Mouse (Mus musculus) hindlimb bud, embryonic 11.5 days (tissue): Measurements from ENCODE around the gene Fastk.
"Not testable (repeated sequence)": the region's sequence is repeated elsewhere in the genome, so short reads cannot be mapped to it uniquely, and the experiment has no call there.

Experiments used
- DNase-seq: peaks from one replicate; pipeline ENCODE4 v3.0.0-alpha.2; 2012; ENCODE audit warnings: low read depth, low spot score; ENCODE audit errors: extremely low spot score

Fastk gene

DNA sequence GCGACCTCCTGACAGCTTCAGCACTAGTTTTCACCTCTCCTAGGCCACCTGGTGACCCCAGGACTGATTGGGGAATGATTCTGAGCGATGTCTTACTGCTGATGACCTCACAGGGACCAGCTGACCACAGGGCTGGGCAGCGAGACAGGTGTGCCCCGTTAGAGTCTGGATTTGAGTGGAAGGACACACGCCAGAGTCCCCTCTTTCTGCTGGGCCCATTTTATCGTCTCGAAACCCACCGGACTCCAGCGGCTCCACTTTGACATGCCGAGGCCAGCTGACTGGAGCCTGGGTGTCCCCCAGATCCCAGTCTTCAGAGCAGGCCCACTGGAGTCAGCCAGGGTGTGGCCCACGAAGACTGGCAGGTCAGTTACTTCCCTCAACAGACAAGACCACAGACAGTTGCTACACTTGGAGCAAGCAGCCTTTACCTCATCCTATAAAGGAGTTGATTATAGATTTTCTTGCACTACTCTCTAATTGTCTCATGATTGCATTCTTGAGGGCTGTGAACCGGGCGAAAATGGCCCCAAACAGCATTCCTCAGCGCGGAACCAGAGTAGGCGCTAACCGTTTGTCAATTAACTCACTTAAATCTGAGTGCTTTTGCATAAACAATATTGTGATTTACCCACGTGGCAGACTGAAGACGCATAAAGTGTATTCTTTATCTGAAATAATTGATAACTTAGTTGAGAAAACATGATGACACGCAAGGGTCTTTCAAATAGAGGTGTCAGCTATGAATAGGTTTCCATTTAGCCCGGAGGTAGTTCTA, 20.9 kb downstream of the Fastk start:
- no peak for DNase-seq

DNA sequence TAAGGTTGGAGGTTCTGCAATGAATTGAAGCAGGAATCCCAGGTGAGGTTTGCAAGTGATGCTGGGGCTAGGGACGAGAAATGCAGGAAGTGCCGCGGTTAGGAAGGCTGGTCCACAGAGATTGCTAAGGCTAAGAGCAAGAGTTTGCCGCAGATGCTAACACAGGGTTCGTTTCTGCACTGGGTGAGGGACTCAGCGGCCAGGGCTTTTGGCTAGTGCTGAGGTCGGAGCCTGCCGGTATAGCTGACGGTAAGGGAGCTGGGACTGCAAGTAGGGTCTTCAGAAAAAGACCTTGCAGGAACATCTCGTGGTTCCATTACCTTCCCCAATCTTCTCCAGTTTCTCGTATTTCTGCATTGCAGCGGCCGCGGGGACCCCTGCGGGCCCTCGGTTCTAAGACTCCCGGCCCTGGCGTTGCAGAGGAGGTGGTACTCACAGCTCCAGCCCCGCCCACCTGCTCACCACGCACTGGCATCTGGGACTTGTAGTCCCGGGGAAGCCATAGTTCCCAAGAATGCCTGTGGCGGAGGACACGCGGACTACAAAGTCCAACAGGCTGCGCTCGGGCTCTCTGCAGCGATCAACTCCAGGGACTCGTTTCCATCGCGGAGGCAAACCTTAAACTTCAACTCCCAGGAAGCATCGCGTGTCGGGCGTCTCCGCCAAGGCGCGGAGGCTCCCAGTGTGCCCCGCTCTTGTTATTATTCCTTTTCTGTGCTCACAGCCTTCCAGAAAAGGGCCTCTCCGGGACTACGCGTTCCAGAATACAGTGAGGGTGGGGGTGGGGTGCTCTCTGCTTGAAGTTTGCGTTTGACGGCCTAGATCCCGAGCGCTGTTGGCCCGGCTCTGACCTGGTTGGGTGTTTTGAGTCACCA, 21.7 kb downstream of the Fastk start, which contains the start of the genes Cdk5 and Slc4a2:
Cdk5 (minus strand) TSS at position 402 of the 875 bp plus-strand sequence.
Slc4a2 (plus strand) TSS at position 709 of the 875 bp plus-strand sequence.
- peak; percentile 97 for DNase-seq

DNA sequence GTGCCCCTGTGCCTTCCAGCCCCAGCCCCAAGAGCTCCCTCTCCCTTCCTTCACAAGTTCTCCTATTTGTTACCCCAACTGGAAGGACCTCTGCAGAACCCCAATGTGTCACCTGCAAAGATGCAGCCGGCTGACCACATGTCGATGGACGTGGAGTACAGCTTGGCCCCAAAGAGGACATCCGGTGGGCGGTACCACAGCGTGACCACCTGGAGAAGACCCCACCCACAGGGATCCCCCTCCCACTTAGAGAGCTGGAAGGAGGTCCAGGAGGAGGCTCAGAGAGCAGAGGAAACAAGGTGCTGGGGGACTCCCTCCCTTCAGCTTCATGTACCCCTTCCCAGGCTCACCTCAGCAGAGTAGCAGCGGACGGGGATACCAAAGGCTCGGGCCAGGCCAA, 24.7 kb downstream of the Fastk start:
- DNase-seq, result no peak

DNA sequence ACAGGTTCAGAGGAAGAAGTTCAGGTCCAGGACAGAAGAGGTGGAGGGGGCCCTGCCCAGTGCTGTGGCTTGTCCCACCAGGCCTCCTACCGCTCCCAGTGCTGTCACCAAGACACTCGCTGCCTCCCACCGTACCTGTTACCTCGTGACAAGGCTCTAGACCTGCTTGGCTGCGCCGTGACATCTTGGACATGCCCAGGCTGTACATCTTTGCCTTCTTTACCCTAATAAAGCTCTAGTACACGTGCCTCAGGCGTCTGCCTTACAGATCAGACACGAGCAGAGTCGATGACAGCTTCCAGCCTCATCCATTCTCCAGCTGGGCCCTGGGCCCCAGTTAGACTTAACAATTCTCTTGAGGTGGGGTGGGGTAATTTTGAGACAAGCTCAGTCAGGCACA, 27.5 kb downstream of the Fastk start:
- no peak for DNase-seq

DNA sequence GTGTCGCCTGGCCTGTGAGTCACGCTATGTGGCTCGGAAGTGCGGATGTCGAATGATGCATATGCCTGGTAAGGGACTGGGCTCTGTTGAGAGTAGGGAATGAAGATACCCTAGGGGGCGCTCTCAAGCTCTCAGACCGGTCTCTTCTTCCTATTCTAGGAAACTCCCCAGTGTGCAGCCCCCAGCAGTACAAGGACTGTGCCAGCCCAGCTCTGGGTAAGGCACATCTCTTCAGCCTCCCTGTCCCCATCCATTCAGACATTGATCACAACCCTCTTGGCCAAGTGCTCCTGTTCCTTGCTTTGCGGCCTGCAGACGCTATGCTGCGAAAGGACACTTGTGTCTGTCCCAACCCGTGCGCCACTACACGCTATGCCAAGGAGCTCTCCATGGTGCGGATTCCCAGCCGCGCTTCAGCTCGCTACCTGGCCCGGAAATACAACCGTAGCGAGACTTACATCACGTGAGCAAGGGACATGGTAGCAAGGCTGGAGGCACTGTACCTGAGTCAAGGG, 28.8 kb downstream of the Fastk start:
- no peak for DNase-seq

DNA sequence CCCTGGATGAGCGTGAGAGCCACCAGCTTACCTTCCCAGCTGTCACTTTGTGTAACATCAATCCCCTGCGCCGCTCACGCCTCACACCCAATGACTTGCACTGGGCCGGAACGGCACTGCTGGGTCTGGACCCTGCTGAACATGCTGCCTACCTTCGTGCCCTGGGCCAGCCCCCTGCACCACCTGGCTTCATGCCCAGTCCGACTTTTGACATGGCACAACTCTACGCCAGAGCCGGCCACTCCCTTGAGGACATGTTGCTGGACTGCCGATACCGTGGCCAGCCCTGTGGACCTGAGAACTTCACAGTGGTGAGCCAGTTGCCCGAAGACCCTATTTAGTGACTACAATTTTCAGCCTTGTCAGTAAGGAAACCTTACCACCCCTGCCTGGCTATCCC, 31.1 kb downstream of the Fastk start:
- no peak for DNase-seq

DNA sequence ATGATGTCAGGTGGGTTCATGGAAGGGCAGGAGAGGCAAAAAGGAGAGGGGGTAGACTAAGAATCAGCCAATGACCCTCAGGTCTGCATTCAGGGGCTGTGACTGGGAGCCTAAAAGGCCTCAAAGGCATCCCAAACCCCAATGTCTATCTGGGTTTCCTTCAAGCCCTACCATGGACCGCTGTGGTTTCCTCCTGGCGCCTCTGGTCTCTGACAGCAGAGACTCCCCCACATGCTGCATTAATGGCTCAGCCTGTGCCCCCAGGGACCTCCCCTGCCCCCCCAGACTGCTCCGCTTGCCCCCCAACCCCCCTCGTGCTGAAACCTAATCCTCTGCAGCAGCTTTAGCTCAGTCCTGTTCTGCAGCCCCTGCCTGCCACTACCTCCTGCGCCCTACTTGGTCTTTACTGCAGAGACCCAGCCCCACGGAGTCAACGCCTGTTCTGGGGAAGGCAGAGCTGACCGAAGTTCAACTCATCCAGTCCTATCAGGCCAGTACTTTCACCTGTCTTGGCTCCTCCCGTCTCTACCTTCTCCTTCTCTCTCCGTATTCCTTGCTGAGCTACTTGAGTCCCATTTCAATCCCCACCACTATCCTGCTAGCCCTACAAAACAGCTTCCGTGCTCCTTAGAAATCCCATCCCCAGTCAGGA, 31.9 kb downstream of the Fastk start, which contains the start of gene Asic3:
Asic3 (plus strand) TSS at position 351 of the 652 bp plus-strand sequence.
- no peak for DNase-seq

DNA sequence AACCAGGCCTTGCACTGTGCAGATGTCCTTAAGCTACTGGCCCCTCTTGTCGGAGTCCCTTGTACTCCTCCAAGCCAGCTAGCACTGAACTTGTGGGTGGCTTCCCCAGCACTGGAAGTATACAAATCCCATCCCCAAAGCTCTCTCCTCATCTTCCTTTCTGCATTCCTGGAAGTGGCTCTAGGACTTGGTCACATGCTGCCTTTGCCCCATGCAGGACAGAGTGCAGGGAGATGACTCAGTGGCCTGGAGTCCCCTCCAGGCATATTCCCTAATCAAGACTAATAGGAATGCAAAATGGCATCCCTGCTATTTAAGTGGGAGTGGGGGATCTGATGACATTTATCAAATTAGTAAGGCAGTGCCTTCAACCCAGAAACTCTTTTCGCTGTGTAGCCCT, 33.0 kb downstream of the Fastk start:
- no peak for DNase-seq

DNA sequence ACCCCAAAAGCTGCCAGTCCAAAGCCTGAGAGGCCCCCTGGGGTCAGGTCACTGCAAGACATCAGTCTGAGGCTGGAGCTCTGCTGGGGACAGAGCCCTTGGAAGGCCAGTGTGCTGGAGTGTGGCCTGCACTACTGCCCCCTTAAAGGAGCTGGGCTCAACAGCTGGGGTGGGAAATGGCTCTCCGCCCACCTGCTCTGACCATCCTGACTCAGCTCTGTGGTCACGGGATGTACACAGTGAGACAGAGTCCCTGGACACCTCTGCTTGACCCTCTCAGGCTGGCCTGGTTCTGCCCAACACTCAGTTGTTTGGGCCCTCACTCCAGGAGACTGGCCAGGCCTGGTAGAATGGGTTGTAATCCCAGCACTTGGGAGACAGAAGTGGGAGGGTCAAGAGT, 35.6 kb downstream of the Fastk start:
- DNase-seq, result no peak

DNA sequence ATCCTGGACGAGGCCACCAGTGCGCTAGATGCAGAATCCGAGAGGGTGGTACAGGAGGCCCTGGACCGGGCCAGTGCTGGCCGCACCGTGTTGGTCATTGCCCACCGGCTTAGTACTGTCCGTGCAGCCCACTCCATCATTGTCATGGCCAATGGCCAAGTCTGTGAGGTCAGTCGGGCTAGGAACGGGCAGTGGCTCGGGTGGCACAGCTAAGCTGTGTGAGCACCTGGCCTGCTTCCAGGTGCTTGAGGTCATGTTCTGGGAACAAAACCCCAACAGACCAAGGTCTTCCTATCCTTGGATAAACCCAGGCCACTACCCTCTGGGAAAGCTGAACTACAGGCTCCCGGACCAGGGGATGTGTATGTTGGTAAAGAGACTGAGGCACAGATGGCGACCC, 36.4 kb downstream of the Fastk start:
- no peak for DNase-seq

DNA sequence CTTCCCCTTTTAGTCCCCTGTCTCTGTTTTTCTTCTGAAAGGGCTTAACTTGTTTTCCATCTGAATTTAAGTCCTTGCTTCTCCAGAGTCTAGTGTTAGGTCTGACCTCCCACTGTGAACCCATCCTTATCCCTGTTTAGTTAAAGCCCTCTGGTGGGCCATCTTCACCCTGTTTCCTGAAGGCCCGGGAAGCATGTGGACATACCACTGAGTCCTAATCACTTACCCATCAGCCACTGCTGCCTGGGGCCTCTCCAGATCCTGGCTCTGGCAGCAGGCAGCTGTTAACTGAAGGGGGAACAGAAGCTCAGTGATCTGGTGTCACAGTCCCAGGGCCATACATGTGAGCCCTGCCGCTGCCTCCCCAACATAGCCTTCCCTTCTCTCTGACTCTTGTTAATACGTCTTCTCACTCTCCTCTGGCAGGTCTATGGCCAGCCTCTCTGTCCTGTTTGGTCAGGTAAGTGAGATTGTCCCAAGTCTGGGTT, 39.7 kb downstream of the Fastk start:
- no peak for DNase-seq

DNA sequence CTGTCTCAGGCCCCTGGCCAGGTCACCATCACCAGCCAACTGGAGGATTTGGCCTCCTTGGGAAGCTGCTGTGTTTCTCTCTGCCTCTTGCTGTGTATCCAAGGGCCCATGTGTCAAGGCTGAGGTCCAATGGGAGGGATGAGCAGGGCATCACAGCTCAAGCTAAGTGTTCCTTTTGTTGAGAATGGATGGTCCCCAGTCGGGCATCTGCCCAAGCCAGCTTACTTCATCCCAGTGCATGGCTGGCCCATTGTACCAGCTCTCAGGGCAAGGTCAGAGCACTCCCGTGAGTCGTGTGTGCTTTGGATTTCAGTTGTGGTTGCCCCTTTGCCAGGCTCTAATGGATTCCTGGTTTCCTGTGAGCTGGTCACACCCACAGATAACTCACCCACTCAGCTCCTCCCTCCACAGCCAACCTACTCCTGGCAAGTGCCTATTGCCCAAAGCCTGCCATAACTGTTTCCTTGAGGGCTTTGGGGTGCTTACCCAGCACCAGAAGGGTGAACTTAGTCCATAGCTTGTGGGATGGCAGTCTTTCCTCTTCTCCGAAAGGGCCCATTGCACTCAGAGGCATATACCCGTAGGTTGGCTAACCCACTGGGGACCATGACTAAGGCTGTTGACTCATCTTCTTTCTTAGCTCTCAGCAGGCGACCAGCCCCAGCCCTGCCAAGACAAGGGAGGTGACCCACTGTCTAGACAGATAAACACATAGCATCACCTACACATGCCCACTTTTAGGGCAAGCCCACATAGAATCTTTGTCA, 40.3 kb downstream of the Fastk start:
- no peak for DNase-seq

DNA sequence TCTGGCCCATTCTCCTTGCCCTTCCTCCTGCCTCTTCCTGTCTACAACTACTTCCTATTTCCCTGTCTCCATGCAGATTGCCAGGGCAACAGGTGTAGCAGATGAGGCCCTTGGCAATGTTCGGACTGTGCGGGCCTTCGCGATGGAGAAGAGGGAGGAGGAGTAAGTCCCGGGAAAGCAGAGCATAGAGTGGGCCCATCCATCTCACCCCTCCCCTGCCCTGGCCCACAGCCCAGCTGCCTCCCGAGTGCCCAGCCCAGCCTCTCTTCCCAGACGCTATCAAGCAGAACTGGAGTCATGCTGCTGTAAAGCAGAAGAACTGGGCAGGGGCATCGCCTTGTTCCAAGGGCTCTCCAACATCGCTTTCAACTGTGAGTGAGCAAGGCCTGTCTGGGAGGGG, 43.1 kb downstream of the Fastk start:
- DNase-seq, result no peak

DNA sequence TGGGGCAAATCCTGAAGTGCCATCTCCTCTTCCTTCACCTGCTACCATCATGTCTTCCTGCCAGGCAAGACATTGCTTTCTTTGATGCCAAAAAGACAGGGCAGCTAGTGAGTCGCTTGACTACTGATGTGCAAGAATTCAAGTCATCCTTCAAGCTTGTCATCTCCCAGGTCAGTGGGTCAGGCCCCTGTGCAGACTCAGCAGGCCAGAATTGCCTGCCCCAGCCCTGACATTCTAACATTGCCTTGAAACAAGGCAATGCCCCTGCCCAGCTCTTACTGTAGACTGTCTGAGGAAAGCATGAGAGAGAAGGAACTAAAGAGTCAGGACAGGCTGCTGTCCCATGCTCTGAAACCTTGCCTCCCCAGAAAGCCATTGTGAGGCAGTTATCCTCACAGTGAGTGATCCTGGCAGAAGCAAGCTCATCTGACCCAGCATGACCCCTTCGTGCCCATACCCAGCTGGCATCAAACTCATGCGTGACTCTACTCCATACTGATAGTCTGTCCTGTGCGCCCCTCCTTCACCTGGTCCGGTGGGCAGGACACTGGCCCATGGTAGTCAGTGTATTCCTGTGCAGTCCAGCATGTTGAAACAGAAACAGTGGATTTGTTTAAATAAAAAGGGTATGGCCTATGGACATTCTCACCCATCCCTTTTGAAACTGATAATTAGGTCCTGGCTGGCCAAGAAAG, 44.0 kb downstream of the Fastk start:
- no peak for DNase-seq

DNA sequence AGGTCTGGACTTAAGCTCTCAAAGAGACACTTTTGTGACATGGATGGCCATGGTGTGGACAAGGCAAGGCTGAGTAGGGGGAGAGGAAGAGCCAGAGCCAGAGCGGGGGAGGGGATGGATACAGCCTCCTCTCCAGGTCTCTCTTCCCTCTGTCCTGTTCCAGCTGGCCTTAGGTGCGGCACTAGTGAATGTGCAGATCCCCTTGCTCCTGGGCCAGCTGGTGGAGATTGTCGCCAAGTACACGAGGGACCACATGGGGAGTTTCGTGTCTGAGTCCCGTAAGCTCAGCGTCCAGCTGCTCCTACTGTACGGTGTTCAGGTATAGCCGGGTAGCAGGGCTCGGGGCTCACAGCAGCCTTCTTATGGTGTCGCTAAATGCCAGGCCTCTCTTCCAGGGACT, 44.7 kb downstream of the Fastk start:
- no peak for DNase-seq

DNA sequence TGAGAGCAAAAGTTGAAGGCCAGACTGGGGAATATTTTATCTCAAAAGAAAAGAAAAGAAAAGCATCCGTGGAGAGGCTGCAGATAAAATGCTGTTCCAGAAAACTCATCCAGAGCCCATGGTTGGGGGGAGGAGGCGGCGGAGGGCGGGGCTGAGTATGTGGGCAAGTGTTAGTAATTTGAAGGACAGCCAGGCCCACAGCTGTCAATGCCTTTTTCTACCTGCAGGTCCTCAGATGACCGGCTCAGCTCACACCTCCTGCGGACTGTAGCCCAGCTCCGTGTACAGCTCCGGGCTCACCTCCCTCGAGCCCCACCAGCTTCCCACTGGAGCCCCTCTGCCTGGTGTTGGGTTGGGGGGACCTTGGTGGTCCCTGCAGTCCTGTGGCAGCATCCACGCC, 45.4 kb downstream of the Fastk start:
- DNase-seq, result no peak

DNA sequence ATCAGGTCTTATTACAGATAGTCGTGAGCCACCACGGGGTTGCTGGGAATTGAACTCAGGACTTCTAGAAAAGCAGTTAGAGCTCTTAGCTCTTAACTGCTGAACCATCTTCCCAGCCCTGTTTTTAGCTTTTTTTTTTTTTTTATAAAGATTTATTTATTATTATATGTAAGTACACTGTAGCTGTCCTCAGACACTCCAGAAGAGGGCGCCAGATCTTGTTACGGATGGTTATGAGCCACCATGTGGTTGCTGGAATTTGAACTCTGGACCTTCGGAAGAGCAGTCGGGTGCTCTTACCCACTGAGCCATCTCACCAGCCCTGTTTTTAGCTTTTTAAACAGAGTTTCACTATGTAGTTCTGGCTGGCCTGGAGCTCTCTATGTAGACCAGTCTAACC, 48.8 kb downstream of the Fastk start:
- not testable (repeated sequence) for DNase-seq

DNA sequence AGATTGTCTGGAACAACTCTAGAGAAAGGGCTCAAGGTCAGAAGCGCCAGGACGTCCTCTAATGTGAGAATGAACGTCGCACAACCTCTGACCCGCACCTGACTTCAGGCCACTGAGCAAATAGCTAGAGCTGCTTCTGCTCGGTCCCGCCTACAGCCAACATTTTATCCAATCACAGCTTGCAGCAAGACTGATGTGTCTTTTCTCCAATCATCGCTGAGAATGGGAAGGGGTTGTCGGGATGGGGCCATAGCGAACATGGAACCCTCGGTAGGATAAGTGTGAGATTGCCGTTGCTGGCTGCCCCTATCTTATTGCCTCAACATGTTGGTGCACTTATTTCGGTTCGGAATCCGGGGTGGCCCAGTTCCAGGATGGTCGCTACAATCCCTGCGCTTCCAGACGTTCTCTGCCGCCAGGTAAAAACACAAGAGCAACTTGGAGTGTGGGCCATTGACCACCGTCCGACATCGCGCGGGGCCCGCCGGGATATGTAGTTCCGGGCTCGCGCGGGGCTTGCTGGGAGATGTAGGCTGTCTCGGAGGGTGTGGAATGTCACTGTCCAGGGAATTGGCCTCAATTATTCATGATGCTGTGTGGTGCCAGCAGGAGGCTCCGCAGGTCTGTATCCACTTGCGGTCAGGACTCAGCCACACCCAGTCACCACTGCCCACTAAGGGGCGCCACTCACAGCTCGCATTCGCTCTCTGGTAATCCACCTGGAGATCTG, 50.8 kb downstream of the Fastk start:
- peak; percentile 99 for DNase-seq

DNA sequence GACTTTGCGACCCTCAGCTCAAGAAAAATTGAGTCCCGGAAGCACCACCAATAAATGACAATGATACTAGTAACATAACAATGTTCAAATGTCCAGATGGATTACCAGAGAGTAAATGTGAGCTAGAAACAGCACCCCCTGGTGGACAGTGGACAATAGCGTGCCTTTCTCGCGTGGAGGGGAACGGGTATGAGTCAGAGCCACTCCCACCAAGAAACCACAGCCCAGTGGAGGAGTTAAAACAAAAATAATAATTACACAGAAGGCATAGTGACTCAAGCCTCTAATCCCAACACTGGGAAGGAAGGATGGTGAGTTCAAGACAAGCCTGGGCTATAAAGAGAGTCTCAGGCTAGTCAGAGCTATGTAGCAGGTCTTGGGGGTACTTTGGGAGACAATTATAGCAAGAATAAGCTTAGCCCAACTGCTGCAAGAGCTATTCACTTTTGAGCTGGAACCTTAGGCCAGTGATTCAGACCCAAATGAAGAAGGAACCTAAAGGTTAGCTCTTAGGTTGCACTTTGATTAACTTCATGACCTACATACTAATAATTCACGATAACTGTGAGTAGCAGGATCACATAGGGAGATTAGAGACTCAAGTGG, 51.6 kb downstream of the Fastk start, which contains the start of gene Abcb8:
Abcb8 (plus strand) TSS at position 272 of the 606 bp plus-strand sequence.
- DNase-seq, result peak; percentile 57
